Mouse (Mus musculus) cortical plate, adult 2 months (tissue): ENCODE data around the gene Snx18.

Experiments used
- CTCF ChIP-seq: fragments of 200-500 bp; IDR thresholded peaks from 2 replicates; pipeline ENCODE4 v1.5.1; 2011; ENCODE audit warnings: mild to moderate bottlenecking, control low read depth, low read length; ENCODE audit not compliant: insufficient read depth; ENCODE audit errors: extremely low read depth
- POLR2A ChIP-seq: fragments of 200-500 bp; IDR thresholded peaks from 2 replicates; pipeline ENCODE4 v1.6.1; 2011; ENCODE audit warnings: mild to moderate bottlenecking, low read length, control low read depth; ENCODE audit not compliant: insufficient read depth; ENCODE audit errors: extremely low read depth

GRCm38 (mm10) chr13:113566411-113566810, 52.0 kb downstream of the Snx18 start:
- TF ChIP-seq POLR2A = no peak
- no peak for TF ChIP-seq CTCF
